Mouse (Mus musculus) CH12F3 (cell line): ENCODE results near the gene 3425401B19Rik.

Experiments
- in situ Hi-C: fragments of 300-500 bp; cut with MboI; formaldehyde crosslinking; loops from 2 replicates; pipeline ENCODE4 v1.14.3; 2020; ENCODE audit warnings: low sequenced_read_pairs

Gene 3425401B19Rik

GRCm38 (mm10) chr14:32663099-32663498, 22.0 kb downstream of the 3425401B19Rik start:
- in situ Hi-C loops: no loop called here

- in situ Hi-C loops: no loop called here
These were observed 25.3 kb downstream of the 3425401B19Rik start for GRCm38 (mm10) chr14:32659781-32660180.

DNA sequence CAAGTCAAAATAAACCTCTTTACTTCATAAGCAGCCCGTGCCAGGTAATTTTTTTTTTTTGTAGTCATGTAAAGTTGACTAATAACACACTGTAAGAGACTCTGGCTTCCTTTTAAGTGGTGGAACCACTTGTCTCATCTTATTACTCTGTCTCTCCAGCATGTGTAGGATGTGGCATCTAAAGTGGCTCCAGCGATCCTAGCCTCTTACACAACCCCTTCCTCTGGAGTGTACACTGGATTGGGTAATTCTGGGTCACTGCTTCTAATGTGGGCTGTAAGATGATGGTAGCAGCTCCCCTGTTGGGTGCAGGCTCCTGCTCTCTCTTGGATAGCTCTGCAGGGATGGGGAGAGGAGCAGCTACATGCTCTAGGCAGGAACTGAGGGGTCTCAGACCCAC, 46.6 kb downstream of the 3425401B19Rik start:
- in situ Hi-C loops: no loop called here

DNA sequence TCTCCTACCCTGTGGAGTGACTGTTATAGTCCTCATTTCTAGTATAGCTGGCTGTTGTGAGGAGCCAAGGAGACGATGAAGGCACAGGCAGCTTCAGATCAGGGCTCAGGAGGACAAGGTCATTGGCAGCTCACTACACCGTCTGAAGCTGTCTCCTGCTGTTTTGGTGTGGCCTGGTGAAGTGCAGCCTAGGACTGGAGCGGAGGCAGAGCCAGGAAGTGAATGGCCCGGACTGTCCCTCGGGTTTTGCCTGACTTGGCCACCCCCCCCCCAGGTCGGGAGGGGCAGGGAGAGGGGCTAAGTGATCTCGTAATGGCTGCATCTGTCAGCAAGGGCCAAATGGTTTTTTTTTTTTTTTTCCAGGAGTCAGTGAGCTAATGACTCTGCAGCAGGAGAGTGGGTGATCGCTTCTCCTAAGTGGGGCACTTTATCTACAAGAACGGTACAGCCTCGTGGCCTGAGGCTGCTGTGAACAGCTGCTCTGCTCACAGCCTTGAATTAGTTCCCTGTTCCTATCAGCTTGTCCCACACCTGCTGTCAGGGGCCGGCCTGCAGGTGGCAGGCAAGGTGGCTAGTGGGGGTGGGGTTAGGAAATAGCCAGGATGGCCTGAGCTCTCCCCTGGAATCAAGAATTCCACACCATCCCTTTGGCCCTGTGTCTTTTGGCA, 50.9 kb downstream of the 3425401B19Rik start:
- in situ Hi-C loops: no loop called here

DNA sequence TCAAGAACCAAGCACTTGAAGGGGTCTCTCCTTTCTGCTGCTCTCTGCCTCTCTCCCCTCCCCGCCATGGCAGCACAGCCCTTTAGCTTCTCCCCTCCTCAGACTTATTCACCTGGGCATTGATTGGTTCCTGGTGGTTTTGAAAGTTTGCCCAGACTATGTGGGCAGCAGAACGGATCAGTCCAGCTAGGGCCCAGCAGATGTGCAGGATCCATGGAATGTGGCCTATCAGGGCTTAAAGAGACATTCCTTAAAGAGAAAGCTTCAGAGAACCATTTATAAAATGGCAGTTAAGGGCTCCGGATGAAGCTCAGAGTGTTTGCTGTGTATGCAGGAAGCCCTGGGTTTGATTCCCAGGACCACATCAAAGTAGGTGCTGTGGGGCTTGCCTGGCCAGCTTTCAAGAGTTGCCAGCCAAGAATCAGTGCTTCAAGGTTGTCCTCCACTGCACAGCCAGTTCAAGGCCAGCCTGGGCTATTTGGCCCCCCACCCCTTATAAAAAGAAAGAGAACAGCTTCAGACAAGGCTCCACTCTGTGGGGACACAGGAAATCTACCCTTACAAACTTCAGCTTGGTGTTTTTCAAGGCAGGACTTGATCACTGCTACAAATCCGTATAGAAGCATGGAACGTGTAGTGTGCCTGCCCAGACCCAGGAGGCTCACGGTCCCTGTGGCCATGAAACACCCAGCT, 52.0 kb downstream of the 3425401B19Rik start:
- in situ Hi-C loops: no loop called here

DNA sequence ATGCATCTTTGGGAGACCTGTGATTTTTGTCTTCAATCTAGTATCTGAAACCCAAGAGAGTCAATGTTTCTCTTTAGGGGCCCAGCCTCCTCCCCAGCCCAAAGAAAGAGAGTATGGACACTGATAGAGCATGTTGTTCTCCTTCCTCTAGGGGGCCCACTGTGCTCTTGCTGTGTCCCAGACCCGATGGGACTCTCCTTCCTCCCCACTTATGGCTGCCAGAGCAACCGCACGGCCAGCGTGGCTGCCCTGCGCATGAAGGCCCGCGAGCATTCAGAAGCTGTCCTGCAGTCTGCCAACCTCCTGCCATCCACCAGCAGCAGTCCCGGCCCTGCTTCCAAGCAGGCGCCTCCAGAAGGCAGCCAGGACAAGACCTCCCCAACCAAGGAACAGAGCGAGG, 56.5 kb downstream of the 3425401B19Rik start:
- in situ Hi-C loops: no loop called here

- in situ Hi-C loops: no loop called here
These were observed 57.8 kb downstream of the 3425401B19Rik start for GRCm38 (mm10) chr14:32627271-32627670.

- in situ Hi-C loops: no loop called here
These were observed 60.3 kb downstream of the 3425401B19Rik start for GRCm38 (mm10) chr14:32624811-32625210.

- in situ Hi-C loops: no loop called here
These were observed 60.8 kb downstream of the 3425401B19Rik start for GRCm38 (mm10) chr14:32624245-32624644.

GRCm38 (mm10) chr14:32617253-32617652, 67.8 kb downstream of the 3425401B19Rik start:
- in situ Hi-C loops: no loop called here

DNA sequence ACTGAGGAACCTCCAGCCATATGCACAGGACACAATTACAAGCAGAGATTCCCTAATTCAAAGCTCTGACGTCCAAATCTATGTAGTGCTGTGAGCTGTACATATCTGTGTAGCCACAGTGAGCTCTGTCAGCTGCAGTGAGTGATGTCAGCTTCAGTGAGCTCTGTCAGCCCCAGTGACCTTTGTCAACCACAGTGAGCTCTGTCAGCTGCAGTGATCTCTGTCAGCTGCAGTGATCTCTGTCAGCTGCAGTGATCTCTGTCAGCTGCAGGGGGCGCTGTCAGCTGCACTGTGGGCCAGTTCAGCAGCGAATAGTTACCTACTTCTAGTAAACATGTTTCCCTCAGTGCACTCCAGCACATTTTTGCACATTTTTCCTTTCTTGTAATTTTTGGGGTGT, 75.7 kb downstream of the 3425401B19Rik start:
- in situ Hi-C loops: no loop called here
